ENCODE assay signal across 27 mouse cellular contexts in genomic region chrX:8069166-8069565, GRCm38 (mm10). TPM values are rescaled to one million over a fixed set of nuclear protein-coding genes. Genes with fewer than 3 reads are reported as not detected.
"Had no signal": no experiment of that assay in that cellular context is flagged by ENCODE, and none has a peak within 500 bp of the region (broad histone marks: within the 10 kb centered on the region; RNA-seq: fewer than 3 reads in every experiment).

No protein-coding gene starts in this region.

- DNase-seq: lung, adult 18-20 months; lung, embryonic 14.5 days; lung, postnatal 10 days; lung, postnatal 4 days; midbrain, embryonic 14.5 days; retina, postnatal 1 day; right cerebral cortex, adult 18-20 months; right cerebral cortex, postnatal 25 days; right cerebral cortex, postnatal 4 days; spleen, adult 18-20 months; thymus, adult 18-20 months; thymus, postnatal 25 days; thymus, postnatal 4 days had no signal

- H3K4me1 ChIP-seq: stomach, embryonic 15.5 days had no signal

- H3K4me3 ChIP-seq: midbrain, embryonic 10.5 days; midbrain, embryonic 12.5 days; myocyte; neural tube, embryonic 13.5 days; neural tube, embryonic 15.5 days; stomach, embryonic 15.5 days had no signal

- H3K27ac ChIP-seq: midbrain, embryonic 10.5 days; midbrain, embryonic 12.5 days; neural tube, embryonic 13.5 days; neural tube, embryonic 15.5 days; stomach, embryonic 15.5 days; stomach, postnatal 0 days had no signal

- H3K9me3 ChIP-seq: midbrain, embryonic 12.5 days; neural tube, embryonic 13.5 days; neural tube, embryonic 15.5 days; stomach, embryonic 15.5 days had no signal

- H3K9ac ChIP-seq: lung, embryonic 14.5 days; midbrain, embryonic 12.5 days; neural tube, embryonic 13.5 days; neural tube, embryonic 15.5 days; stomach, embryonic 15.5 days had no signal

- H3K27me3 ChIP-seq: midbrain, embryonic 12.5 days; neural tube, embryonic 13.5 days; neural tube, embryonic 15.5 days; stomach, embryonic 15.5 days had no signal

RNA-seq across cellular contexts. Expression of gene Glod5, which starts 50.9 kb away (rescaled TPM):
- total RNA-seq: megakaryocyte, adult 5-6 weeks; megakaryocyte-erythroid progenitor cell, adult 5-6 weeks had no signal
- polyA plus RNA-seq: lung, embryonic 14.5 days; lung, embryonic 16.5 days; midbrain, embryonic 12.5 days; midbrain, embryonic 14.5 days; myocyte; neural tube, embryonic 11.5 days; neural tube, embryonic 13.5 days; testis, adult 2 months; thymus, postnatal 0 days; urinary bladder, adult 2 months had no signal
